ENCODE assay signal across 15 mouse cellular contexts in the genomic region with DNA sequence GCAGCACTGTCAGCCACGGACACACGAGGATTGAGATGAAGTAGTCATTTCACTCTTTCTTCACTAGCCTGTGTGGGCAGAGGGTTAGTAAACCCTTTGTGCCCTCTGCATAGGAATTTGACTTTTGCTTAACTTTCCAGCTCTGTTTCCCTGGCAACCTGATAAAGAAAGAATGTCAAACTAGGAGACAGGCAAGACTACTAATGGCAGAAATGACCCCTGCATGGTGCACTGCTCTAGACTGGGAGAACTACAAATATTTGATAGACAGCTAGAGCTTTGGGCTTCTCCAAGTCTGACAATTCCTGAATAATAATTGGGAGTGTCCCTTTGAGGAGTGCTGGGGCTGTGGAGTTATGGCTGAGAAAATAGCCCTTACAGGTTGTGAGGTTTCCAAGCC. TPM values are rescaled to one million over a fixed set of nuclear protein-coding genes. Genes with fewer than 3 reads are reported as not detected.
DNase-seq lines count a peak whose midpoint lies in the region; ATAC-seq and TF ChIP-seq lines count a peak whose summit lies in the region.
"Had no signal": no experiment of that assay in that cellular context is flagged by ENCODE, and none has a peak within 500 bp of the region (broad histone marks: within the 10 kb centered on the region; RNA-seq: fewer than 3 reads in every experiment).

No protein-coding gene starts in this region.

- no peaks in the 10 kb centered on the region for H3K36me3 ChIP-seq in heart, postnatal 0 days (replicated peaks; ENCODE audit: control insufficient read depth, insufficient read depth, low read length)
- H3K36me3 ChIP-seq in midbrain, embryonic 13.5 days = no peaks in the 10 kb centered on the region
- H3K36me3 ChIP-seq: embryonic facial prominence, embryonic 15.5 days; forebrain, embryonic 12.5 days; limb, embryonic 12.5 days had no signal

- no peak for TF ChIP-seq CTCF in heart, postnatal 0 days (IDR thresholded peaks at IDR 0.05; ENCODE audit: low read depth)

- H3K27ac ChIP-seq in heart, postnatal 0 days (ENCODE audit: low read depth) = peak overlapping the region; percentile 17; the same call in 1 of the 2 replicates
- H3K27ac ChIP-seq in midbrain, embryonic 13.5 days = no peak overlapping the region
- H3K27ac ChIP-seq: embryonic facial prominence, embryonic 15.5 days; forebrain, embryonic 12.5 days; limb, embryonic 12.5 days had no signal

- H3K4me3 ChIP-seq in heart, postnatal 0 days (ENCODE audit: low read depth, low read length) = no peak overlapping the region
- no peak overlapping the region for H3K4me3 ChIP-seq in midbrain, embryonic 13.5 days (replicated peaks)
- H3K4me3 ChIP-seq: embryonic facial prominence, embryonic 15.5 days; forebrain, embryonic 12.5 days; limb, embryonic 12.5 days had no signal

- no peak overlapping the region for H3K9ac ChIP-seq in heart, postnatal 0 days (replicated peaks; ENCODE audit: low read depth, low read length)
- H3K9ac ChIP-seq in midbrain, embryonic 13.5 days (replicated peaks) = no peak overlapping the region
- H3K9ac ChIP-seq: embryonic facial prominence, embryonic 15.5 days; forebrain, embryonic 12.5 days; limb, embryonic 12.5 days had no signal

- no peak overlapping the region for H3K4me2 ChIP-seq in heart, postnatal 0 days (ENCODE audit: low read depth, low read length)
- no peak overlapping the region for H3K4me2 ChIP-seq in midbrain, embryonic 13.5 days (replicated peaks)
- H3K4me2 ChIP-seq: embryonic facial prominence, embryonic 15.5 days; forebrain, embryonic 12.5 days; limb, embryonic 12.5 days had no signal

- 25% methylated on average over 2 of the region's 2 CpGs for WGBS in heart, postnatal 0 days
- WGBS in midbrain, embryonic 13.5 days = 24% methylated on average over 2 of the region's 2 CpGs

- peak; percentile 75 for ATAC-seq in heart, postnatal 0 days (ENCODE audit: insufficient read depth, low read depth)
- 0 out of 2 replicates have a peak, but pooled peaks have one; percentile 4 for ATAC-seq in midbrain, embryonic 13.5 days
- ATAC-seq: inflammation-experienced regulatory T-cells, adult 6 months; Patski had no signal

- peak; percentile 38 for DNase-seq in embryo, embryonic 11 days
- no peak for DNase-seq in embryo, embryonic 9.5 days (ENCODE audit: extremely low spot score)
- DNase-seq in heart, postnatal 0 days (ENCODE audit: low spot score) = peak; percentile 71
- no peak for DNase-seq in heart, adult 9 months (ENCODE audit: low spot score in 2 of 2)
- DNase-seq in NIH3T3 (ENCODE audit: low read depth) = peak; percentile 18
- no peak for DNase-seq in spleen, adult 18-20 months
- DNase-seq in gastrocnemius, adult 8-10 months (ENCODE audit: low spot score in 2 of 2) = no peak
- DNase-seq: cerebellum, postnatal 25 days; lung, postnatal 10 days had no signal

- no peak for TF ChIP-seq EP300 in heart, postnatal 0 days (IDR thresholded peaks at IDR 0.05; ENCODE audit: low read depth)

- H3K27me3 ChIP-seq in heart, postnatal 0 days (ENCODE audit: control insufficient read depth, insufficient read depth, low read length) = no peaks in the 10 kb centered on the region
- no peaks in the 10 kb centered on the region for H3K27me3 ChIP-seq in midbrain, embryonic 13.5 days
- H3K27me3 ChIP-seq: embryonic facial prominence, embryonic 15.5 days; forebrain, embryonic 12.5 days; limb, embryonic 12.5 days; Patski had no signal

- no peaks in the 10 kb centered on the region for H3K9me3 ChIP-seq in heart, postnatal 0 days (replicated peaks; ENCODE audit: control insufficient read depth, low read length)
- no peaks in the 10 kb centered on the region for H3K9me3 ChIP-seq in midbrain, embryonic 13.5 days
- H3K9me3 ChIP-seq: embryonic facial prominence, embryonic 15.5 days; forebrain, embryonic 12.5 days; limb, embryonic 12.5 days had no signal

- H3K4me1 ChIP-seq in heart, postnatal 0 days (ENCODE audit: control insufficient read depth, insufficient read depth) = peaks cover 13% of the 10 kb centered on the region
- H3K4me1 ChIP-seq in midbrain, embryonic 13.5 days (replicated peaks) = 0 out of 2 replicates have a peak, but pooled peaks cover 9% of the 10 kb centered on the region

RNA-seq across cellular contexts. Expression of a gene that starts 35.4 kb away (rescaled TPM):
- total RNA-seq in heart, postnatal 0 days (2014; rRNA removed; ENCODE audit: low replicate concordance) = 22.8 and 24.5 TPM in 2 replicates
- polyA plus RNA-seq in heart, postnatal 0 days (2015; fragmentation: Nextera tagmentation; extraction: Ambion mirVana) = 61.9 and 67.8 TPM in 2 replicates
- polyA plus RNA-seq in midbrain, embryonic 13.5 days (2015; fragmentation: Nextera tagmentation; extraction: Ambion mirVana) = 11.0 and 11.7 TPM in 2 replicates
- total RNA-seq in gastrocnemius, adult 8-10 months (2022) = 10 to 100 TPM in 1 of 4 experiments, 1 to 10 TPM in 3; 1.4 to 10.6 (median 2.7) TPM

Comparison
In these comparisons a context has a peak if more than half of its experiments do, and no peak if none do; other contexts are left out.
1. DNase-seq: peak in embryo, embryonic 11 days (single experiment), heart, postnatal 0 days (single experiment) and NIH3T3 (single experiment); none in embryo, embryonic 9.5 days (single experiment), heart, adult 9 months (0 of 2), spleen, adult 18-20 months (0 of 2) and gastrocnemius, adult 8-10 months (0 of 2).